Mouse (Mus musculus) retina, adult 2 months (tissue): Measurements from ENCODE around the gene Pcsk6.

ENCODE experiments used
- DNase-seq: peaks from one replicate; pipeline ENCODE4 v3.0.0-alpha.2; 2012; ENCODE audit warnings: low read depth, low spot score

Gene Pcsk6

GRCm38 (mm10) chr7:66001035-66001754, 139.7 kb downstream of the Pcsk6 start:
- DNase-seq = no peak

GRCm38 (mm10) chr7:66001797-66002196, 140.3 kb downstream of the Pcsk6 start:
- no peak for DNase-seq

GRCm38 (mm10) chr7:66003447-66003846, 141.9 kb downstream of the Pcsk6 start:
- no peak for DNase-seq

- no peak for DNase-seq
Observed at GRCm38 (mm10) chr7:66003865-66004638, 142.5 kb downstream of the Pcsk6 start.

- DNase-seq = no peak
Observed at GRCm38 (mm10) chr7:66005066-66005465, 143.5 kb downstream of the Pcsk6 start.

GRCm38 (mm10) chr7:66008161-66008891, 146.8 kb downstream of the Pcsk6 start:
- DNase-seq = no peak

- DNase-seq = no peak
Observed at GRCm38 (mm10) chr7:66008892-66009273, 147.3 kb downstream of the Pcsk6 start.

GRCm38 (mm10) chr7:66010518-66010917, 149.0 kb downstream of the Pcsk6 start:
- no peak for DNase-seq

- no peak for DNase-seq
Observed at GRCm38 (mm10) chr7:66027747-66028146, 166.2 kb downstream of the Pcsk6 start.

GRCm38 (mm10) chr7:66028766-66029512, 167.4 kb downstream of the Pcsk6 start:
- no peak for DNase-seq

GRCm38 (mm10) chr7:66036809-66037208, 175.3 kb downstream of the Pcsk6 start:
- no peak for DNase-seq

- no peak for DNase-seq
Observed at GRCm38 (mm10) chr7:66038261-66038660, 176.7 kb downstream of the Pcsk6 start.

- no peak for DNase-seq
Observed at GRCm38 (mm10) chr7:66038730-66039129, 177.2 kb downstream of the Pcsk6 start.

- no peak for DNase-seq
Observed at GRCm38 (mm10) chr7:66040026-66040814, 178.7 kb downstream of the Pcsk6 start.

- no peak for DNase-seq
Observed at GRCm38 (mm10) chr7:66043552-66044459, 182.3 kb downstream of the Pcsk6 start, which contains the start of gene Gm45213. Gene Gm45213 (plus strand): TSS chr7:66043602.

- no peak for DNase-seq
Observed at GRCm38 (mm10) chr7:66044617-66045016, 183.1 kb downstream of the Pcsk6 start.

- no peak for DNase-seq
Observed at GRCm38 (mm10) chr7:66046921-66047918, 185.7 kb downstream of the Pcsk6 start.

GRCm38 (mm10) chr7:66047975-66048374, 186.4 kb downstream of the Pcsk6 start:
- DNase-seq = no peak
